Mouse (Mus musculus): ENCODE results near the gene Lonrf3. TPM values are rescaled to one million over a fixed set of nuclear protein-coding genes. Genes with fewer than 3 reads are reported as not detected.

The Lonrf3 gene
- polyA plus RNA-seq, 1 experiment from 2014 or later, result 0.79 TPM

DNA sequence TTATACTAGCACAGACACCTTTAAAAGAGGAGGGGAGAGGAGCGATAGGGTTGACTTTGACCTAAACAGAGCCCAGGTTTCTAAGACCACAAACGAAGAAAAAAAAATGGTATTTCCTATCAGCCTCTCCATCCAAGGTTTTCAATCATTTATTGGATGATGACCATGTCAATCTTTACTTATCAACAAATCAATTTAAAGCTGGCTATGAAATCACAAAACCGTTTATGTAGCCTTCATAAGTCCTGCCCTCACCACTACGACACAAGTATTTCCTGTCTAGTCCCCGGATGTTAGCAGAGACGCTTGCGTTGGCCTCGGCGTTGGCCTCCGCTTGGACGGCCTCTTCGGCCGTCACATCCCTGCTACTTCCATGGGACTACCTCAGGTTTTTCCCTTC, 72.8 kb downstream of the Lonrf3 start, which contains the start of gene Gm6268:
TSS of gene Gm6268 (plus strand) at position 301 of the 400 bp plus-strand sequence.
- no peak within 1 kb of the TSS for H3K4me3 ChIP-seq
- no peaks in the 10 kb centered on the region for H3K36me3 ChIP-seq
- WGBS, result 90% methylated on average over 13 of the region's 13 CpGs
- no peak within 1 kb of the TSS for H3K9ac ChIP-seq
- no peak for ATAC-seq (ENCODE audit: low FRiP score)
- no peak within 1 kb of the TSS for H3K27ac ChIP-seq
- H3K27me3 ChIP-seq, result no peaks in the 10 kb centered on the region
- H3K4me2 ChIP-seq (replicated peaks), result no peak within 1 kb of the TSS
- H3K4me1 ChIP-seq, result no peaks in the 10 kb centered on the region
- H3K9me3 ChIP-seq (replicated peaks), result no peaks in the 10 kb centered on the region

DNA sequence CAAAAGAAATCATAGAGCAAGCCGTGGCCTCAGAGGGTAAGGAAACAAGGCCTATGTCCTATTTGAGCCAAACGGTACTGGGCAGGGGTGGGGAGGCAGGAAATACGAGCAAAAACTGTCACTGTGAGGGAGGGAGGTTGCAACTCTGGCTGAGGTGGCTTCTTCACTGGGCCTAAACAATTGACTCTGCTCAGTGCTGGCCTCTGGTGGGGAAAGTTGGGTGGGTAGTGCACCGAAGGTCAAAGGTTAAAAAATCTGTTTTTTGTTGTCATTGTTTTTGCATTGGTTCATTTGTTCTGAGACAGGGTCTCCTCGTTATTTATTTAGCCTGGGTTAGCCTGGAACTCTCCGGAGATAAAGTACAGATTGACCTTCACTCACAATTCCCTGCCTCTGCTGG, 74.2 kb downstream of the Lonrf3 start:
- ATAC-seq (ENCODE audit: low FRiP score), result no peak
- no peaks in the 10 kb centered on the region for H3K27me3 ChIP-seq
- 62% methylated on average over 6 of the region's 6 CpGs for WGBS
- H3K4me2 ChIP-seq (replicated peaks), result no peak overlapping the region
- H3K4me3 ChIP-seq, result no peak overlapping the region
- H3K9ac ChIP-seq, result no peak overlapping the region
- H3K36me3 ChIP-seq, result no peaks in the 10 kb centered on the region
- no peaks in the 10 kb centered on the region for H3K9me3 ChIP-seq (replicated peaks)
- H3K4me1 ChIP-seq, result no peaks in the 10 kb centered on the region
- H3K27ac ChIP-seq, result no peak overlapping the region

Small RNA genes within 50 kb of the gene (microRNA-seq; reads per million reads assigned to microRNA genes)
- not detected for gene Gm44485

Other genes starting within 250 kb of the Lonrf3 start
- gene Il13ra1, start 216.2 kb upstream of the Lonrf3 start, polyA plus RNA-seq (2016; fragmentation: Nextera tagmentation; extraction: Ambion mirVana), result 5.4 and 5.5 TPM in 2 replicates
- 69.7 and 73.9 TPM in 2 replicates for gene Zcchc12, start 132.4 kb upstream of the Lonrf3 start, polyA plus RNA-seq (2016; fragmentation: Nextera tagmentation; extraction: Ambion mirVana)
- gene Gm6268, start 72.9 kb downstream of the Lonrf3 start, polyA plus RNA-seq (2016; fragmentation: Nextera tagmentation; extraction: Ambion mirVana), result not detected in 2 replicates
- gene Gm14569, start 163.5 kb downstream of the Lonrf3 start, polyA plus RNA-seq (2016; fragmentation: Nextera tagmentation; extraction: Ambion mirVana), result not detected in 2 replicates